10 mouse cellular contexts compared by ENCODE assay signal in genomic region chr11:114853174-114853838, GRCm38 (mm10). TPM values are rescaled to one million over a fixed set of nuclear protein-coding genes. Genes with fewer than 3 reads are reported as not detected.
DNase-seq lines count a peak whose midpoint lies in the region; ATAC-seq and TF ChIP-seq lines count a peak whose summit lies in the region.
"Had no signal": no experiment of that assay in that cellular context is flagged by ENCODE, and none has a peak within 500 bp of the region (broad histone marks: within the 10 kb centered on the region; RNA-seq: fewer than 3 reads in every experiment).

No protein-coding gene starts in this region.

- ATAC-seq in heart, embryonic 15.5 days (replicated peaks; ENCODE audit: insufficient number of reproducible peaks, insufficient read depth, low FRiP score, low read depth): no peak
- no peak for ATAC-seq in embryonic facial prominence, embryonic 12.5 days (ENCODE audit: insufficient number of reproducible peaks, insufficient read depth, low FRiP score, low TSS enrichment)
- no peak for ATAC-seq in hindbrain, postnatal 0 days
- ATAC-seq in midbrain, embryonic 13.5 days: no peak

- no peaks in the 10 kb centered on the region for H3K9me3 ChIP-seq in heart, embryonic 15.5 days (replicated peaks)
- H3K9me3 ChIP-seq in embryonic facial prominence, embryonic 12.5 days: no peaks in the 10 kb centered on the region
- H3K9me3 ChIP-seq in hindbrain, postnatal 0 days (ENCODE audit: low read length): no peaks in the 10 kb centered on the region
- no peaks in the 10 kb centered on the region for H3K9me3 ChIP-seq in midbrain, embryonic 13.5 days

- WGBS in heart, embryonic 15.5 days: 27% methylated on average over 7 of the region's 7 CpGs
- WGBS in embryonic facial prominence, embryonic 12.5 days: 8% methylated on average over 7 of the region's 7 CpGs
- 20% methylated on average over 7 of the region's 7 CpGs for WGBS in hindbrain, postnatal 0 days
- WGBS in midbrain, embryonic 13.5 days: 15% methylated on average over 7 of the region's 7 CpGs

- H3K4me1 ChIP-seq in heart, embryonic 15.5 days (replicated peaks): peaks cover 29% of the 10 kb centered on the region
- H3K4me1 ChIP-seq in embryonic facial prominence, embryonic 12.5 days: peaks cover 33% of the 10 kb centered on the region
- H3K4me1 ChIP-seq in hindbrain, postnatal 0 days (ENCODE audit: insufficient read depth, low read length): peaks cover 4% of the 10 kb centered on the region; the same call in 1 of the 2 replicates
- H3K4me1 ChIP-seq in midbrain, embryonic 13.5 days (replicated peaks): peaks cover 31% of the 10 kb centered on the region

- TF ChIP-seq CTCF in hindbrain, postnatal 0 days (IDR thresholded peaks at IDR 0.05; ENCODE audit: low read depth): no peak

- peak overlapping the region; percentile 99 for H3K4me2 ChIP-seq in heart, embryonic 15.5 days
- H3K4me2 ChIP-seq in embryonic facial prominence, embryonic 12.5 days (replicated peaks): peak overlapping the region; percentile 96
- H3K4me2 ChIP-seq in hindbrain, postnatal 0 days (ENCODE audit: low read depth, low read length): peak overlapping the region; percentile 99
- H3K4me2 ChIP-seq in midbrain, embryonic 13.5 days (replicated peaks): peak overlapping the region; percentile 86

- H3K36me3 ChIP-seq in heart, embryonic 15.5 days: no peaks in the 10 kb centered on the region
- H3K36me3 ChIP-seq in embryonic facial prominence, embryonic 12.5 days: no peaks in the 10 kb centered on the region
- H3K36me3 ChIP-seq in hindbrain, postnatal 0 days (ENCODE audit: insufficient read depth, low read length): no peaks in the 10 kb centered on the region
- no peaks in the 10 kb centered on the region for H3K36me3 ChIP-seq in midbrain, embryonic 13.5 days

- H3K27me3 ChIP-seq in heart, embryonic 15.5 days: peaks cover 10% of the 10 kb centered on the region; the same call in 1 of the 2 replicates
- no peaks in the 10 kb centered on the region for H3K27me3 ChIP-seq in embryonic facial prominence, embryonic 12.5 days
- peaks cover 15% of the 10 kb centered on the region for H3K27me3 ChIP-seq in hindbrain, postnatal 0 days (ENCODE audit: insufficient read depth, low read length)
- H3K27me3 ChIP-seq in midbrain, embryonic 13.5 days: peaks cover 66% of the 10 kb centered on the region

- H3K27ac ChIP-seq in heart, embryonic 15.5 days: peak overlapping the region; percentile 81
- H3K27ac ChIP-seq in embryonic facial prominence, embryonic 12.5 days: peak overlapping the region; percentile 96
- H3K27ac ChIP-seq in hindbrain, postnatal 0 days: no peak overlapping the region
- H3K27ac ChIP-seq in midbrain, embryonic 13.5 days: no peak overlapping the region

- no peak for DNase-seq in heart, adult 8-10 months (ENCODE audit: low spot score)
- DNase-seq in hindbrain, postnatal 0 days (ENCODE audit: low spot score): no peak
- no peak for DNase-seq in embryo, embryonic 11 days
- DNase-seq in frontal cortex, postnatal 25 days (ENCODE audit: low spot score in 2 of 2): no peak
- no peak for DNase-seq in gastrocnemius, adult 18-20 months (ENCODE audit: low spot score)
- DNase-seq: layer of hippocampus, postnatal 36 days had no signal

- peak overlapping the region; percentile 76; the same call in 1 of the 2 replicates for H3K9ac ChIP-seq in heart, embryonic 15.5 days
- peak overlapping the region; percentile 94 for H3K9ac ChIP-seq in embryonic facial prominence, embryonic 12.5 days
- H3K9ac ChIP-seq in hindbrain, postnatal 0 days (replicated peaks; ENCODE audit: low read length): no peak overlapping the region
- no peak overlapping the region for H3K9ac ChIP-seq in midbrain, embryonic 13.5 days (replicated peaks)

- peak overlapping the region; percentile 81 for H3K4me3 ChIP-seq in heart, embryonic 15.5 days
- H3K4me3 ChIP-seq in embryonic facial prominence, embryonic 12.5 days: peak overlapping the region; percentile 89
- peak overlapping the region; percentile 62 for H3K4me3 ChIP-seq in hindbrain, postnatal 0 days (ENCODE audit: low read length)
- H3K4me3 ChIP-seq in midbrain, embryonic 13.5 days (replicated peaks): peak overlapping the region; percentile 57

RNA-seq across cellular contexts. Expression of gene Gprc5c, which starts 2.4 kb away (rescaled TPM):
- polyA plus RNA-seq in heart, embryonic 15.5 days (2015; fragmentation: Nextera tagmentation; extraction: Ambion mirVana): 12.4 and 19.8 TPM in 2 replicates
- 1 to 10 TPM; 7.3 to 9.6 (median 9.1) TPM for total RNA-seq in heart, adult 8-10 months (2022)
- polyA plus RNA-seq in embryonic facial prominence, embryonic 12.5 days (2016; fragmentation: Nextera tagmentation; extraction: Ambion mirVana): 55.7 and 56.3 TPM in 2 replicates
- total RNA-seq in hindbrain, postnatal 0 days (2014; rRNA removed): 12.8 and 14.1 TPM in 2 replicates
- 7.5 and 7.8 TPM in 2 replicates for polyA plus RNA-seq in hindbrain, postnatal 0 days (2015; fragmentation: Nextera tagmentation; extraction: Ambion mirVana)
- 5.9 and 7.1 TPM in 2 replicates for polyA plus RNA-seq in midbrain, embryonic 13.5 days (2015; fragmentation: Nextera tagmentation; extraction: Ambion mirVana)
- 10 to 100 TPM; 39.7 to 43.7 TPM for total RNA-seq in gastrocnemius, adult 18-20 months (2021)
- total RNA-seq: common myeloid progenitor, adult 5-6 weeks had no signal

RNA-seq across cellular contexts. Expression of gene Cd300a, which starts 36.5 kb away (rescaled TPM):
- polyA plus RNA-seq in heart, embryonic 15.5 days (2015; fragmentation: Nextera tagmentation; extraction: Ambion mirVana): 0.82 and 2.2 TPM in 2 replicates
- 1 to 10 TPM in 1 of 4 experiments, under 1 TPM in 3; 0.38 to 1.6 (median 0.86) TPM for total RNA-seq in heart, adult 8-10 months (2022)
- 0.87 and 1.5 TPM in 2 replicates for polyA plus RNA-seq in embryonic facial prominence, embryonic 12.5 days (2016; fragmentation: Nextera tagmentation; extraction: Ambion mirVana)
- 1.1 and 2.6 TPM in 2 replicates for total RNA-seq in hindbrain, postnatal 0 days (2014; rRNA removed)
- 1.4 and 1.5 TPM in 2 replicates for polyA plus RNA-seq in hindbrain, postnatal 0 days (2015; fragmentation: Nextera tagmentation; extraction: Ambion mirVana)
- 0.55 and 0.67 TPM in 2 replicates for polyA plus RNA-seq in midbrain, embryonic 13.5 days (2015; fragmentation: Nextera tagmentation; extraction: Ambion mirVana)
- total RNA-seq in gastrocnemius, adult 18-20 months (2021): under 1 TPM; 0.59 to 0.81 TPM

RNA-seq across cellular contexts. Expression of gene Gpr142, which starts 54.6 kb away (rescaled TPM):
- not detected in 2 replicates for polyA plus RNA-seq in heart, embryonic 15.5 days (2015; fragmentation: Nextera tagmentation; extraction: Ambion mirVana)
- not detected for total RNA-seq in heart, adult 8-10 months (2022)
- polyA plus RNA-seq in embryonic facial prominence, embryonic 12.5 days (2016; fragmentation: Nextera tagmentation; extraction: Ambion mirVana): not detected in 2 replicates
- 0.58 TPM in 1 of 2 replicates, not detected in the other for total RNA-seq in hindbrain, postnatal 0 days (2014; rRNA removed)
- polyA plus RNA-seq in hindbrain, postnatal 0 days (2015; fragmentation: Nextera tagmentation; extraction: Ambion mirVana): not detected in 2 replicates
- not detected in 2 replicates for polyA plus RNA-seq in midbrain, embryonic 13.5 days (2015; fragmentation: Nextera tagmentation; extraction: Ambion mirVana)
- not detected for total RNA-seq in gastrocnemius, adult 18-20 months (2021)
- total RNA-seq: common myeloid progenitor, adult 5-6 weeks; layer of hippocampus, postnatal 36 days had no signal

RNA-seq across cellular contexts. Expression of gene Btbd17, which starts 57.6 kb away (rescaled TPM):
- polyA plus RNA-seq in heart, embryonic 15.5 days (2015; fragmentation: Nextera tagmentation; extraction: Ambion mirVana): 0.08 and 0.46 TPM in 2 replicates
- not detected for total RNA-seq in heart, adult 8-10 months (2022)
- polyA plus RNA-seq in embryonic facial prominence, embryonic 12.5 days (2016; fragmentation: Nextera tagmentation; extraction: Ambion mirVana): 7.6 and 8.7 TPM in 2 replicates
- total RNA-seq in hindbrain, postnatal 0 days (2014; rRNA removed): 84.6 and 94.0 TPM in 2 replicates
- polyA plus RNA-seq in hindbrain, postnatal 0 days (2015; fragmentation: Nextera tagmentation; extraction: Ambion mirVana): 30.4 and 31.1 TPM in 2 replicates
- polyA plus RNA-seq in midbrain, embryonic 13.5 days (2015; fragmentation: Nextera tagmentation; extraction: Ambion mirVana): 30.1 and 33.6 TPM in 2 replicates
- total RNA-seq in gastrocnemius, adult 18-20 months (2021): not detected
- total RNA-seq: common myeloid progenitor, adult 5-6 weeks had no signal

Comparison
In these comparisons a context has a peak if more than half of its experiments do, and no peak if none do; other contexts are left out.
1. H3K27ac ChIP-seq: peak in heart, embryonic 15.5 days (single experiment) and embryonic facial prominence, embryonic 12.5 days (single experiment); none in hindbrain, postnatal 0 days (single experiment) and midbrain, embryonic 13.5 days (single experiment).
2. H3K9ac ChIP-seq: peak in heart, embryonic 15.5 days (single experiment) and embryonic facial prominence, embryonic 12.5 days (single experiment); none in hindbrain, postnatal 0 days (single experiment) and midbrain, embryonic 13.5 days (single experiment).
3. Peak in every context shown above with its lines, with median percentiles within 50 percentile points of each other: H3K4me2 ChIP-seq and H3K4me3 ChIP-seq.